Mouse (Mus musculus): ENCODE results near the gene Nr1h3. TPM values are rescaled to one million over a fixed set of nuclear protein-coding genes. Genes with fewer than 3 reads are reported as not detected.
A peak's percentile ranks its signal among the peaks of the same experiment; 100 is the strongest.
"Not testable (repeated sequence)": the region's sequence is repeated elsewhere in the genome, so short reads cannot be mapped to it uniquely, and the experiment has no call there.

The Nr1h3 gene
- total RNA-seq (2021): 1 to 10 TPM; 2.7 to 5.7 TPM

GRCm38 (mm10) chr2:91202222-91202971, at the start of gene Nr1h3, which contains the start of gene Acp2:
TSS of gene Nr1h3 (minus strand) at chr2:91202834.
TSS of gene Acp2 (plus strand) at chr2:91202885.
- peak; percentile 93 to 98 for DNase-seq (ENCODE audit: low spot score in 2 of 2)

GRCm38 (mm10) chr2:91252001-91252400, 49.4 kb upstream of the Nr1h3 start:
- intact Hi-C loops (cut with DNase I): no loop called here
- DNase-seq (ENCODE audit: low spot score in 2 of 2): no peak

More at GRCm38 (mm10) chr2:91202222-91202971, at the start of gene Nr1h3, which contains the start of gene Acp2:
- intact Hi-C loops (cut with DNase I): loop anchor here (1.0 to 2.0 kb wide), 2 partner anchors 20 to 34 kb away; partner anchors contain the start of gene Ddb2

GRCm38 (mm10) chr2:91248366-91248765, 45.7 kb upstream of the Nr1h3 start:
- intact Hi-C loops (cut with DNase I): no loop called here

GRCm38 (mm10) chr2:91244557-91245228, 42.1 kb upstream of the Nr1h3 start:
- intact Hi-C loops (cut with DNase I): no loop called here
- no peak for DNase-seq (ENCODE audit: low spot score in 2 of 2)

More at GRCm38 (mm10) chr2:91248366-91248765, 45.7 kb upstream of the Nr1h3 start:
- DNase-seq (ENCODE audit: low spot score in 2 of 2): no peak

- intact Hi-C loops (cut with DNase I): no loop called here
- DNase-seq (ENCODE audit: low spot score in 2 of 2): peak; percentile 63 to 92
These were observed 40.8 kb upstream of the Nr1h3 start for GRCm38 (mm10) chr2:91243416-91243815.

- intact Hi-C loops (cut with DNase I): no loop called here
- DNase-seq (ENCODE audit: low spot score in 2 of 2): no peak
These were observed 39.9 kb upstream of the Nr1h3 start for GRCm38 (mm10) chr2:91242547-91242946.

GRCm38 (mm10) chr2:91237511-91238080, 35.0 kb upstream of the Nr1h3 start:
- intact Hi-C loops (cut with DNase I): loop anchor here (2.0 to 5.0 kb wide), 3 partner anchors 19 to 120 kb away; partner anchors contain the start of genes Acp2, Mybpc3 and Nr1h3
- DNase-seq (ENCODE audit: low spot score in 2 of 2): not testable (repeated sequence)

- DNase-seq (ENCODE audit: low spot score in 2 of 2): peak; percentile 84 to 92
- intact Hi-C loops (cut with DNase I): loop anchor here (2.0 to 5.0 kb wide), 3 partner anchors 20 to 120 kb away; partner anchors contain the start of genes Acp2, Mybpc3 and Nr1h3
These were observed 34.2 kb upstream of the Nr1h3 start, which contains the start of gene Ddb2 for GRCm38 (mm10) chr2:91236601-91237510. TSS of gene Ddb2 (minus strand) at chr2:91236982.

GRCm38 (mm10) chr2:91229735-91230134, 27.1 kb upstream of the Nr1h3 start:
- intact Hi-C loops (cut with DNase I): loop anchor here (2.0 kb wide), 1 partner anchor 47 kb away; the partner anchor contains the start of gene Madd
- DNase-seq (ENCODE audit: low spot score in 2 of 2): peak; percentile 22 to 90

GRCm38 (mm10) chr2:91223614-91224013, 21.0 kb upstream of the Nr1h3 start:
- intact Hi-C loops (cut with DNase I): no loop called here
- DNase-seq (ENCODE audit: low spot score in 2 of 2): peak in 1 of 2 experiments; percentile 29

GRCm38 (mm10) chr2:91220501-91220900, 17.9 kb upstream of the Nr1h3 start:
- intact Hi-C loops (cut with DNase I): no loop called here
- no peak for DNase-seq (ENCODE audit: low spot score in 2 of 2)

GRCm38 (mm10) chr2:91217032-91217431, 14.4 kb upstream of the Nr1h3 start:
- intact Hi-C loops (cut with DNase I): no loop called here
- peak in 1 of 2 experiments; percentile 35 for DNase-seq (ENCODE audit: low spot score in 2 of 2)

- DNase-seq (ENCODE audit: low spot score in 2 of 2): no peak
- intact Hi-C loops (cut with DNase I): no loop called here
These were observed 10.7 kb upstream of the Nr1h3 start for GRCm38 (mm10) chr2:91213311-91213710.

- no peak for DNase-seq (ENCODE audit: low spot score in 2 of 2)
- intact Hi-C loops (cut with DNase I): no loop called here
These were observed 3.7 kb upstream of the Nr1h3 start for GRCm38 (mm10) chr2:91206254-91206775.

- DNase-seq (ENCODE audit: low spot score in 2 of 2): no peak
- intact Hi-C loops (cut with DNase I): loop anchor here (1.0 to 2.0 kb wide), 2 partner anchors 21 to 34 kb away; partner anchors contain the start of gene Ddb2
These were observed 480 bp upstream of the Nr1h3 start for GRCm38 (mm10) chr2:91202972-91203656.

- peak in 1 of 2 experiments; percentile 72 for DNase-seq (ENCODE audit: low spot score in 2 of 2)
- intact Hi-C loops (cut with DNase I): no loop called here
These were observed 3.7 kb downstream of the Nr1h3 start for GRCm38 (mm10) chr2:91198888-91199287.

GRCm38 (mm10) chr2:91196577-91197001, 6.0 kb downstream of the Nr1h3 start:
- intact Hi-C loops (cut with DNase I): no loop called here
- DNase-seq (ENCODE audit: low spot score in 2 of 2): peak in 1 of 2 experiments; percentile 84

Data from left cerebral cortex, postnatal 25 days (tissue).